Mouse (Mus musculus) CD4-positive, CD25-positive, alpha-beta regulatory T cell, adult 4 months (primary cell): ENCODE measurements around the gene Tnip3. TPM values are rescaled to one million over a fixed set of nuclear protein-coding genes. Genes with fewer than 3 reads are reported as not detected.

Source experiments
- ATAC-seq: one replicate; pipeline ENCODE4 v1.8.0; 2017
- polyA plus RNA-seq, 2 experiments: library from polyadenylated mRNA; unstranded; fragments of 100-300 nt; shearing (Covaris generic); gene quantifications; one replicate each; pipeline ENCODE4 v1.2.1; 2017

Tnip3 gene
- polyA plus RNA-seq, 2 experiments from 2014 or later: 6.6 to 6.8 TPM

DNA sequence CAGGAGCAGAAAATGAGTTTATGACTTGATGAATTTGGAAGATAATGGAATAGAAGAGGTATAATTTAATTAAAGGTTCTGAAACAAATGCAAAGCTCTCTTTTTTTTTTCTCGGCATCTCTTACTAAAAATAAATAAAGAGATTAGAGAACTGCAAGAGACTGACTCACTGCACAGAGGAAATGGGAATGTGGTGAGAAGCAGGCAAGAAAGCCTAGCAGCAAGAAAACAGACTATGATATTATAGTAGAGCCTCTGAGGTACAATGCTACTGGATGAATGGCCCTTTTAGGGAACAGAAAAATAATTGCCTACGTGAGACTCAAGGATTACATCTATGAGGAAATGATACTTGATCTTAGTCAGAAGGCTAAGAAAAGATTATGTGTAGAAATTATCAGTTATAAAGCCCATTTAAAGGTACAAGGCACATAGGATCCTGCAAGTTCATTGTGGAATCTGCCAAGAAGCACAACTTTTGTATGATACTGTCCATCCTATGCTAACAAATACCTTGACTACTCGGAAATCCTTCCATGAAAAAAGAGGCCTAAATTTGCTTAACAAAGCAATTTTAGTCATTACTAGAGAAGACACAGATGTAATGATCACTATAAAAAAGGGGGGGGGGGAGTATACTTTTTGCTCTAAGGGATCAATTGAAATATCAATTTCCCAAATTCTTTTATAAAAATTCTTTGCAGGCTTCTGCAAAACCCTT lies 60.4 kb downstream of the Tnip3 start:
- ATAC-seq: peak; percentile 27

DNA sequence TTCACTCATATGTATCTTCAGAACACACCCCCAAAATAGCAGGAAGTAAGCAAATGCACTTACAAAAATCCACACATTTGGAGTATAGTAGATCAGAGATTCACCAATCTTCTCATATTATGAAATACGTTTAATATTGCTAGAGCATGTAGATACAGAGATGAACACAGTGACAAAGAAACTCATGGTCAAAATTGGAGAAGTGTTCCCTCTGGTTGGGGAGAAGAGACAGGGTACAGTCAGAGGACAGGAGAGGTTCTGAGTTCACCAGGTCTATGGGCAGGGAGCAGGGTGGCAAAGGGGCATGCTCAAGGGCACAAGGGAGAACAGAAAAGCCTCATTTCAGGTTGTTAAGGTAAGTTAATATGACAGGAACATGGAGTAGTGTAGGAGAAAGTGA lies 63.7 kb downstream of the Tnip3 start:
- ATAC-seq: no peak

GRCm38 (mm10) chr6:65590018-65590417 lies 64.9 kb downstream of the Tnip3 start:
- ATAC-seq: no peak

GRCm38 (mm10) chr6:65594171-65594570 lies 69.1 kb downstream of the Tnip3 start:
- peak; percentile 95 for ATAC-seq

GRCm38 (mm10) chr6:65595371-65595770 lies 70.3 kb downstream of the Tnip3 start:
- ATAC-seq: no peak

DNA sequence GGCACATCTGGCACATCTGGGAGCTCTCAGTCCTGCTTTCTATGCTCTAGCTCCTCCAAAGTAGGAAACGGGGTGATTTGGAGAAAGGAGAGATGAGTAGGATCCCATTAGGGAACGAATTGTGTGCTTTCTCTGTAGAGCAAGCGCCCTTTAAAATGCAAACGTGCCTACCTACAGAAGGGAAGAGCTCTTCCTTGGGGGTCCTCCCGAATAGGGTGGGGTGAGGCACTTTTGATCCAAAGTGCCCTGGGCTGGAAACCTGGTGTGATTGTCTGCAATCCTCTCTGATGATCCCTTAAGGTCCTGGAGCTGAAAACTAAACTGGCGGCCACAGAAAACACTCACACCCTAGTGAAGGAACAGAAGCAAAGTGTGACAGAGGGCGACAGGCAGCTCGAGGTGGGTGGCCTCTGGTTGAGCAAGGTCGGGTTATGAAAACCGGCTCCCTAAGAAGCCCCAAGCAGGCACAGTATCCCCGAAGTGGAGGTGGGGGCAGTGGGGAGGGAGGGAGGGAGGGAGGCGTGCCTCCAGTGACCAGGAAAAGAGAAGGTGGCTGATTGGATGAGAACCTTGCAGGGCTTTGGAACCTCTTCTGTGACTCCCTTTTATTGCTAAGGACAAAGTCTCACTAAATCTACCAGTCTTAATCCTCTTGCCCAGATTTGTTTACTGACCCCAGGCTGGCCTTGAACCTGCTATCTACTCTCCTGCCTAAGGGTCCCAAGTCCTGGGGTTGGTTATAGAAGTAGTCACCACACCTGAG lies 72.1 kb downstream of the Tnip3 start:
- no peak for ATAC-seq

- no peak for ATAC-seq
These were observed 73.4 kb downstream of the Tnip3 start for GRCm38 (mm10) chr6:65598522-65598921.

GRCm38 (mm10) chr6:65599865-65600739 lies 75.0 kb downstream of the Tnip3 start:
- peak; percentile 67 for ATAC-seq

DNA sequence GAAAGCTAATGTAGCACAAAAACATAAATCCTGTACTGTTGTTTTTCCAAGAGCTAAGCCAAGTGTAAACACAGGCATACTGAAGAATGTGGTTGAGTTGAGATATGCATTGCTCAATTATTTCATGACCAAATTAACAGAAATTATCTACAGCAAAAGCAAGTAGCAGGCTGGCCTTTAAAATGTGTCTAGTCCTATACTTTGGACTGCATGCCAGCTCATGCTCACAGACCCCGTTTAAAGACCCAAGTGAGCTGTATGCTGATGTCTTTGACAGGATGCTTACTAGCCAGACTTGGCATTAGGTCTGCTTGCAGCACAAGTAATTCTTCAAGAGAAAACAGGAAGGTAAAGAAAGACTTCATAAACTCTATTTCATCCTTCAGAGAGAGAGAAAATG lies 75.8 kb downstream of the Tnip3 start:
- ATAC-seq: no peak

DNA sequence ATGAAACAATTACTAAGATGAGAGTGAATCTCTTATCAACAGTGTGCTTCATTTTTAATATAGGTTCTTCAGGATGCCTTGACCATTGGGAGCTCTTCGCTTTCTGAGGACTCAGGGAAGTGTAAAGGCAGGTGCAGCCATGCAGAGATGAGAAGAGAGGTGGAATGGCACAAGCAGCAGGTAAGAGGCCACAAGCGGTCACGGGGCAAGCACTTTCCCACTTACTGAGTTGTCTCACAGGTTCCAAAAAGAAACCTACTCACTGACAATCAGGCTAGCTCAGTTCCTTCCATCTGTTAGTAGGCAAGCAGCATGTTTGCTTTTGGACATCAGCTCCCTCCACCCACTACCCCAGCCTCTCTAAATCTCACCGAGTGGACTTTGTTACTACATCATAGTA lies 80.7 kb downstream of the Tnip3 start:
- ATAC-seq: no peak

DNA sequence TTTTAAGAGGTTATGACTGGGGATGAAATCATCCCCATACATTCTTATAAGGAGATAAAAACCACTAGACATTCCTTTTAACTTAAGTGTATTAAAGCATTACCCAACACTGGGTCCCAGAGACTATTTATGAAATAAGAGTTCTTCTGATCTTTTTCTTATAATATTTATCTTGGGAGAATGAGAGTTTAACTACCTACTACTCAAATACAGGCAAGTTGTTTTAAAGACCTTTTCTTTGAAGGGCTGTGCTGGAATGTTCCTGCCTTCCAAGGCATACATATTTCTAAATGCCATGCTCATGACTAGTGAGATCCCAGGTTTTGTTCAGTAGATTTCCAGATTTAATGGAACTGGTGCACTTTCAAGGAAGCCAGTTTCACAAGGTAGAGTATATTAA lies 81.8 kb downstream of the Tnip3 start:
- no peak for ATAC-seq

DNA sequence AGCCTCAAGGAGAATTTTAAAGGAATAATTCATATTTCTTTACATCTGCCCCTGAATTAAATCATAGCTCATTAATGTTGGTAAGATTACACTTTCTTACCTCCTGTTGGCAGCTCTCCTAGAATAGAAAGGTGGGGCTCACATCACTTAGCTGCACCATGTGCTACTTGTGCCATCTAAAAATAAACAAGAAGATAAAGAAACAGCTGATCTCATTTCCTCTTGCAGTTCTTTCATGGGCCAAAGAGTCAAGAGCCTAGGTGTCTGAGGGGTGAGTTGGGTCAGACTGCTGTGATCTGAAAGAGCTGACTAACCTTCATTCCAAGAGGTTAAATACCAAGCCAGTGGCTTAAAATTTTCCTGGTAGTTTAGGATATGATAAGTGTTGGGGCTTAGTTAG lies 86.7 kb downstream of the Tnip3 start:
- peak; percentile 74 for ATAC-seq

- ATAC-seq: no peak
These were observed 88.9 kb downstream of the Tnip3 start for GRCm38 (mm10) chr6:65613924-65614585.

DNA sequence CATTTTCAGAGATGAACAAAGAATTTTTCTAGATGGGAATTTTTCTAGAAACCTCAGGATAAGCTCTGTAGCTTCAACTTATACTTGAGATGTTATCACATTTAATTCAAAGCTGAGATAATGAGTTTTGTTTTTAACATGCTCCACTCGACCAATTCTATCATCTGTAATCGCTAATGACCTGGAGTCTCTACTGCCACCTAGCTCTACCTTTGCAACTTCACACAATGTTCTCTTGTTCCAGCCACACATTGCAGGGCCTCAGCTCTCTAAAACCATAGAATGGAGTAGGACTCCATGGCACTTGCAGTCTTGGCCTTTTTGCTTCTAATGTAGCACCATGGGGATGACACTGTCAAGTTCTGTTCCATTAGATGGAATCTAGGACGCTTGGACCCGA lies 90.5 kb downstream of the Tnip3 start:
- peak; percentile 72 for ATAC-seq

DNA sequence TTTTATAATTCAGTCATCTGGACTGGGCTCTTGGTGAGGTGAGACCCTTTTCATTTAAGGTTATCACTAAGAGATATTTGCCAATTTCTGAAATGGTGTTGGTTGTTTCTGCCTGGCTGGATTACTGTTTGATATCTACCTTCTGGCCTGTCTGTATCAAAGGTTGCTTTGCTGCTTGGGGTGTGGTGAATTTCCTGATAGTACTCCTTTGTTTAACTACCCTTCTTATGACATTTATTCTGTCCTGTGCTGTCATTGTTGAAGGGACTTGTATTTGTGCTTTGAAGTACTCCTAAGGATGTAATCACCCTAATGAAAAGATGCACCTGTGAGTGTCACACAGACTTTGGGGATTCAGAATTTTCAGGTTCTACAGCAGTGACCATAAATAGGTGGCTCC lies 96.1 kb downstream of the Tnip3 start:
- ATAC-seq: no peak

DNA sequence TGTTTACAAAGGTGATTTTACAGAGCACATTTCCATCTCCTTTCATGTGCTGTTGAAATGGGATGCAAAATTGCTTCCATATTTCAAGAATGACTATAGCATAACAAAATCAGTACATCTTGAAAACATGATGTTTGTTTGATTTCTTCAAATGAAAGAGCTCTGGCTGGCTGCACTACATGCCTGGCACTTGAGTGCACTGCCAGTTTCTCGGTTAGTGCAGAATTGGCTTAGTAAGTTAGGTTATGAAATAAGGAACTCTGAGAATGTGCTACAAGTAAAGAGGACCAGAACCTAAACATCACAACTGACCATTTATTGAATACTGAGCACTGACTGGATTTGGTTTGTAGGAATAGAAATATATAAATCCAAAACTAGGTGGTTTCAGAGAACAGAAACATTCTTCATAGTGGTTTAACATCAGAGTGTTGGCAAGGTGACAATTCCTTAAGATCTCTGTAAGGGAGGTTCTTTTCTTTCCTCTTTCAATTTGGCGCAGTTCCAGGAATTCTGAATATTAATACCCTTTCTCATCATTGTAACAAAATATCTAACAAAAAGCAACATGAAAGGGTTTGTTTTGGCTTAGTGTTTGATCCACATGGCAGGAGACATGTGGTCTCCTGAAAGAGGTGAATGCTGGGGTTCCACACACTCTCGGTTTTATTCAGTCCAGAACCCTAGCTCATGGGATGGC lies 98.1 kb downstream of the Tnip3 start:
- no peak for ATAC-seq

DNA sequence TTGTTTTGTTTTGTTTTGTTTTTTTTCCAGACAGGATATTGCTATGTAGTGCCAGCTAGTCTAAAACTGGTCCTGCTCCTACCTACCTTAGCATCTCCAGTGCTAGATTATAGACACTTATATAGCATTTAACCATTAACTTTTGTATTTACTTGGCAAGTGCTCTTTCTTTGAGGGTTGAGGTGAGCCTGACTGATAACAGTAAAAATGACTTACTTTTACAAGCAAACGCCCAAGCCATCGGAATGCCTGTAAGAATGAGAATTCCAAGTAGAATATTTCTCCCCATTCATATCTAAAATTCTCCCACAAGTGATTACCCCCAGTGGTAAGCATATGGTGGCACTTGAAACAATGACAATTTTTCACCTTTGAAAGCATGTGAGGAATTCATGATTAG lies 105.5 kb downstream of the Tnip3 start:
- ATAC-seq: no peak

- ATAC-seq: peak; percentile 45
These were observed 107.1 kb downstream of the Tnip3 start for GRCm38 (mm10) chr6:65632184-65632583.

DNA sequence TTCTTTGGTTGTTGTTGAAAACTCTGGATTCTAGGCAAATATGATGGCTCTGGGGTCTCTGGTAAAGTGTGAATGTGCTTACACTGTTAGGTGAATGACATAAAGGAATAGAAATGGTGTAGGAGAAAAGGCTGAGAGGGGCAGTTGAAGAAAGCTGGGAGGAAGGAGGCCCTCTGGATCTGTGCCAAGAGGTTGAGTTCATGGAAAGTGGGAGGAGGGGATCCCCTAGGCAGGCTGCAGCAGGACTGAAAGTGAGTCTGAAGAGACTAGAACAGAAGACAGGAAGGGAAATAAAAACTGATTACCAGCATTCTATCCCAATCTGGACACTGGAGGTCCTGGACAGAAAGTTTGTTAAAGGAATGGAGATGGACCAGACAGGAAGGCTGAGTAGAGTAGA lies 117.3 kb downstream of the Tnip3 start:
- ATAC-seq: no peak

DNA sequence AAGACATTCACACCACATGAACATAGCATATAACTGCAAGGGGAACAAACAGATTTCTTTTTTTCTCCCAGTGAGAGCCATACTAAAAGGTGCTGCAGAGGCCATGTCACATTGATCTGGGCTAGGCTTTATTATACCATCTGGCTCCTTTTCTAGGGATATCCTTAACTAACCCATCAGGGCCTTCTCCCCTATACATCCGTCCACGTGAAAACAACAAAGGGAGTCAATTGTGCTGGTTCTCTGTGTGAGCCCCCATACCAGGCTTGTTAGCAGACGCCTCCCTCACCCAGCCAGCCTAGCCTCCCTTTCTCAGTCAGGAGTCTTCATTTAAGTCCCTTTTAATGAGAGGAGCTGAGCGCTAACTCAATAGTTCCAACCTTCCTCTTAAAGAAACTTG lies 119.0 kb downstream of the Tnip3 start:
- no peak for ATAC-seq

DNA sequence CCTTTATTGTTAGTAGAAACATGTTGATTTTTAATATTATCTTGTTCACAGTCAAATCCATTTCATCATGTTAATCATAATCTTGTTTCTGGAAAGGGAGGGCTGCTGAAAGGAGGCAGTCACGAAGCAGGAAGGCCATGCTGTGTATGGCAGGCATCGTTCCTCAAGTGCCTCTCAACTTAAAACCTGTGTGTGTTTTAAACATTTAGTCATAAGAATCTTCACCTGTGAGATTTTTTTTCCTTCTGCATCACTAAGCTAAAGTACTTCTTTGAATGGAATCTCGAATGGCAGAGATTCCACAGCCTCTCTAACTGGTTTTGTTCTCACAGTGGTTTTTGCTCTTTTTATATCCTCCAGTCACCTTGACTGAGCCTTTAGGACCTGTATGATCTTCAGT lies 121.3 kb downstream of the Tnip3 start:
- no peak for ATAC-seq

GRCm38 (mm10) chr6:65647731-65648130 lies 122.6 kb downstream of the Tnip3 start:
- peak; percentile 95 for ATAC-seq
